Mouse (Mus musculus) retina, postnatal 1 day (tissue): ENCODE data around the gene Setd2.
A peak's percentile ranks its signal among the peaks of the same experiment; 100 is the strongest.

ENCODE experiments used
- DNase-seq: peaks from one replicate; pipeline ENCODE4 v3.0.0-alpha.2; 2012

The Setd2 gene

GRCm38 (mm10) chr9:110532538-110533291 lies at the start of gene Setd2:
Gene Setd2, plus strand, starts transcription at chr9:110532597.
- DNase-seq = no peak

GRCm38 (mm10) chr9:110488841-110489240 lies 43.6 kb upstream of the Setd2 start:
- DNase-seq = no peak

GRCm38 (mm10) chr9:110490913-110491312 lies 41.5 kb upstream of the Setd2 start:
- peak; percentile 4 for DNase-seq

- no peak for DNase-seq
These were observed 6.7 kb upstream of the Setd2 start for GRCm38 (mm10) chr9:110525737-110526136.

GRCm38 (mm10) chr9:110529002-110529737 lies 3.2 kb upstream of the Setd2 start:
- no peak for DNase-seq

- no peak for DNase-seq
These were observed 1.7 kb upstream of the Setd2 start for GRCm38 (mm10) chr9:110530650-110531049.

- DNase-seq = peak; percentile 13
These were observed 1.1 kb upstream of the Setd2 start for GRCm38 (mm10) chr9:110531151-110531791.

- peak; percentile 98 for DNase-seq
These were observed 395 bp upstream of the Setd2 start for GRCm38 (mm10) chr9:110531914-110532489.

- DNase-seq = no peak
These were observed 1.2 kb downstream of the Setd2 start for GRCm38 (mm10) chr9:110533645-110534044.

GRCm38 (mm10) chr9:110535114-110535513 lies 2.7 kb downstream of the Setd2 start:
- no peak for DNase-seq

- no peak for DNase-seq
These were observed 4.2 kb downstream of the Setd2 start for GRCm38 (mm10) chr9:110536636-110537035.

- DNase-seq = no peak
These were observed 6.1 kb downstream of the Setd2 start for GRCm38 (mm10) chr9:110538511-110538910.

GRCm38 (mm10) chr9:110541988-110542387 lies 9.6 kb downstream of the Setd2 start:
- DNase-seq = no peak

GRCm38 (mm10) chr9:110548261-110548660 lies 15.9 kb downstream of the Setd2 start:
- no peak for DNase-seq

GRCm38 (mm10) chr9:110568309-110568708 lies 35.9 kb downstream of the Setd2 start:
- DNase-seq = peak; percentile 4

- DNase-seq = no peak
These were observed 49.8 kb downstream of the Setd2 start for GRCm38 (mm10) chr9:110582161-110582560.

- no peak for DNase-seq
These were observed 51.1 kb downstream of the Setd2 start for GRCm38 (mm10) chr9:110583521-110583920.

- DNase-seq = no peak
These were observed 79.1 kb downstream of the Setd2 start for GRCm38 (mm10) chr9:110611471-110611870.

GRCm38 (mm10) chr9:110617081-110617480 lies 84.7 kb downstream of the Setd2 start:
- DNase-seq = no peak

GRCm38 (mm10) chr9:110620180-110620579 lies 87.8 kb downstream of the Setd2 start:
- peak; percentile 24 for DNase-seq

GRCm38 (mm10) chr9:110620685-110621084 lies 88.3 kb downstream of the Setd2 start:
- no peak for DNase-seq

GRCm38 (mm10) chr9:110622621-110623219 lies 90.3 kb downstream of the Setd2 start:
- DNase-seq = no peak
